Mouse (Mus musculus): ENCODE data around the gene Plekhm2. TPM values are rescaled to one million over a fixed set of nuclear protein-coding genes. Genes with fewer than 3 reads are reported as not detected.

Gene Plekhm2
- 7.2 and 12.8 TPM in 2 replicates for total RNA-seq (2015)
- 9.8 and 11.0 TPM in 2 replicates for total RNA-seq (2017)

- ATAC-seq (replicated peaks; ENCODE audit: poor library complexity) = no peak
Observed at GRCm38 (mm10) chr4:141664799-141665198, at the start of gene Plekhm2. Plekhm2 (minus strand) TSS chr4:141664899.

DNA sequence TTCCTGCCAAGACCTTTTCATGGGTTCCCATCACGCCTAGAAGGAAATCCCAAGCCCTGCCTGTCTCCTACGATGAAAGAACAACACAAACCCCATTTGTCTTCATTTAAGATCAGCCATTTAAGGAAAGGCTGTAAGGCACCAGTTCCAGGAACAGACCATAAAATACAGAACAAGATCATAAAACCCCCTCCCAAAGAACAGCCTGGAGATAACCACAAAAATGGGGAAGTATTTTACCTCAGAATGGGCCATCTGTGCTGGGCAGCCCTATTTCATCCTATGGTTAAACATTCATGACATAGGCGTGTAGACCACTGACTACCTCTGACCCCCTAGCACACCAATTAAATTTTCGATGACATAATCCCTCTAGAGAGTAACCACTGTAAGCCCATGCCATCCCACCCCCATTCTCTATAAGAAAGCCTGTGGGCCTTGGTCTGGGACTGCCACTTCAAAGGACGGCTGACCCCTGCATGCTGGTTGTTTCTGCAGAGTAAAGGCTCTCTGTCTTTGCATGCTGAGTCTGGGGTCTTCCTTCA is 49.0 kb upstream of the Plekhm2 start:
- peak; percentile 78 for ATAC-seq (replicated peaks; ENCODE audit: poor library complexity)

GRCm38 (mm10) chr4:141711250-141711649 is 46.6 kb upstream of the Plekhm2 start:
- ATAC-seq (replicated peaks; ENCODE audit: poor library complexity) = no peak

DNA sequence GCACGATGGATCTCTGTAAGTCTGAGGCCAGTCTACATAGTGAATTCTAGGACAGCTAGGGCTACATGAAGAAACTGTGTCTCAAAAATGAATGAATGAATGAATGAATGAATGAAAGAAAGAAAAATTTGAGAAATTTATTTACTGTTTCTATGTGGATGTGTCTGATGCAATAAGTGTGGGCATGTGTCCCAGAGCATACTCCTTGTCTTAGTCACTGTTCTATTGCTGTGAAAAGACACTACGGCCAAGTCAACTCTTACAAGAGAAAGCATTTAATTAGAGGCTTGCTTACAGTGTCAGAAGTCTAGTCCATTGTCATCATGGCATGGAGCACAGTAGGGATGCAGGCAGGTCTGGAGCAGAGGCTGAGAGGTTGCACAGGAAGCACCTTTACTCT is 44.3 kb upstream of the Plekhm2 start:
- ATAC-seq (replicated peaks; ENCODE audit: poor library complexity) = no peak

DNA sequence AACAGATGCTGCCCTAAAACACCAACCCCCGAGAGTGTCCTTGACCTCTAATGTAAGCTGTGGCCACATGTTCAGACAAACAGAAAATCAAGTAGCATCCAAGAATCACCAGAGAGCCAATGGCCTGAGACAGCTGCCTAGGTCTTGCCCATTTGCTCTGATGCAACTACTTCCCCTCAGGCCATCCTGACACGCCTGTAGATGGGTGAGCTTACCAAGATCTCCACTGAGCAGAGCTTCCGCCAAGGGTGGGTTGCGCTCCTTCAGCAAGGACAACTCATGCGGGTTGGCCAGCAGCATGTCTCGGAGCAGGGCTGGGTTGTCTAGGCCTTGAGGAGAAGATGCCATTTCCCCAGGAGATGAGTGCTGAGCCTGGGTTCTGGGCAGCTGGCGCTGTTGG is 43.3 kb upstream of the Plekhm2 start:
- ATAC-seq (replicated peaks; ENCODE audit: poor library complexity) = 0 out of 2 replicates have a peak, but pooled peaks have one; percentile 17

GRCm38 (mm10) chr4:141705331-141705730 is 40.6 kb upstream of the Plekhm2 start:
- no peak for ATAC-seq (replicated peaks; ENCODE audit: poor library complexity)

DNA sequence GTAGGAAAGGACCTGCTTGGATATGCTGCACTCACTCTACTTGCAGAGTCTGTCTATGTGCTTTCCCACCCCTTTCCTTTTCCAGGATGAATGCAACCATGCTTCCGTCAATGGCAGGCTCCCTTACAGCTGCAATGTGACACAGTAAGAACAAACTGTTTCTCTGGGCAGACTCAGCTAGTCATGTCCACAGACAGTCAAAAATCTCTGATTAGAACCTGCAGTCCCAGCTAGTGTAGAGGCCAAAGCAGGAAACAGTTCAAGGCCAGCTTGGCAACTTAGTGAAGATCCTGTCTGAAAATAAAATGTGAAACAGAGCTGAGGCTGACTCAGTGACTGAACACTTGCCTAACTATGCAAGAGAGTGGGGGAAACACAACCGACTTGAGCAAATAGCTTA is 39.9 kb upstream of the Plekhm2 start:
- no peak for ATAC-seq (replicated peaks; ENCODE audit: poor library complexity)

- ATAC-seq (replicated peaks; ENCODE audit: poor library complexity) = no peak
Observed at GRCm38 (mm10) chr4:141694719-141695118, 30.0 kb upstream of the Plekhm2 start.

- peak; percentile 86 for ATAC-seq (replicated peaks; ENCODE audit: poor library complexity)
Observed at GRCm38 (mm10) chr4:141688505-141688904, 23.8 kb upstream of the Plekhm2 start.

- no peak for ATAC-seq (replicated peaks; ENCODE audit: poor library complexity)
Observed at GRCm38 (mm10) chr4:141686525-141686924, 21.8 kb upstream of the Plekhm2 start.

GRCm38 (mm10) chr4:141686093-141686492 is 21.4 kb upstream of the Plekhm2 start:
- ATAC-seq (replicated peaks; ENCODE audit: poor library complexity) = no peak

DNA sequence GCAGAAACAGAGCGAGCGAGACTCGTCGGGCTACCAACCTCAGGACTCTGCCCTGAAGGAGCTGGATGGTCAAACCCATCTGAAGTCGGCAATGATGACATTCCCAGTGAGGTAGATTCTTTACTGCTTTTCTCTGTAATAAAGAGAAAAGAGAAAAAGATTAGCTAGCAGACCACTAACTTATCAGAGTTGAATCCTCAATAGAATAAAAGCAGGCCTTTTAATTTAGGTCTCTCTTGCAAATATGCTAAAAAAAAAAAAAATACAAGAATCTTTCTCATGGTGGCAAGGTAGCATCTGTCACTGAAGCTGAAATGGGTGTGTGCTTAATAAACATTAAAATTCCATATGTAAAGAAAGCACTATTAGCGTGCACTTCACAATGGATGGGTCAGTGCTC is 20.8 kb upstream of the Plekhm2 start, which contains the start of gene Rsc1a1:
Gene Rsc1a1, minus strand, starts transcription at position 101 of the 400 bp plus-strand sequence.
- no peak for ATAC-seq (replicated peaks; ENCODE audit: poor library complexity)

GRCm38 (mm10) chr4:141682706-141683230 is 18.1 kb upstream of the Plekhm2 start:
- no peak for ATAC-seq (replicated peaks; ENCODE audit: poor library complexity)

DNA sequence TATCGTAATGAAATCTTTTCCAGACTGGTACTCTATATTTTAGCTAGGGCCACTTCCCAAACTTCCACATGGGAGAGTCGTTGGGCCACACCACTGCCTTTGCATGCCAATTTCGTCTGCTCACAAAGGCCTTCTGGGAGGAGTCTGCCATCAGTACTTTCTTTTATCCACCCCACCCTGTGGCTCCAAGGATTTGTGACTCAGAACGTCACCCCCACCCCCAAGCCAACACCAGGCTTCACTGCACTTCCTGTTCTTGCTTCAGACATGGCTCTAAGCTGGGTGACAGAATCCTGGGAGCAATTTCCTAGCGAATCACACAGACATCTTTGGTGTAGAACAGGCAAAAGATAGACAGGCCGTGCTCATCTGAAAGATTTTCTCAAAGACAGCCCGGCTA is 17.1 kb upstream of the Plekhm2 start:
- no peak for ATAC-seq (replicated peaks; ENCODE audit: poor library complexity)

DNA sequence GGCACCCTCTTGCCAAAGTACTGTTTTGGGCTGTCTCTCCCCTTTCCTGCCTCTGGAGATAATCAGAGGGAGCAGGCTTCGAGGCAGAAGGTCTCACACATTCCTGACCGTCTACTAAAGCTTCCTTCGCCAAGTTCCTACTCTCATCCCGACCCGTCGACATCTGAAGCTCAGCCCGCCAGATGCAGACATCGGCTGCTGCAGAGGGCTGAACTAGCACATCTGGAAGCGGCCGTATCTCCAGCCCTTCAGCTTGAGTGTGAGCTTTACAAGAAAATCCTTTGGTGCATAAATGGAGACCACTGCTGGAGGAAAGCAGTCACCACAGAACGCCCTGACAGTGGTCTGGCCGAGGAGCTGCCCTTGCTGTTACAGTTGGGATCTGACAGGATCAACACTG is 16.2 kb upstream of the Plekhm2 start:
- no peak for ATAC-seq (replicated peaks; ENCODE audit: poor library complexity)

DNA sequence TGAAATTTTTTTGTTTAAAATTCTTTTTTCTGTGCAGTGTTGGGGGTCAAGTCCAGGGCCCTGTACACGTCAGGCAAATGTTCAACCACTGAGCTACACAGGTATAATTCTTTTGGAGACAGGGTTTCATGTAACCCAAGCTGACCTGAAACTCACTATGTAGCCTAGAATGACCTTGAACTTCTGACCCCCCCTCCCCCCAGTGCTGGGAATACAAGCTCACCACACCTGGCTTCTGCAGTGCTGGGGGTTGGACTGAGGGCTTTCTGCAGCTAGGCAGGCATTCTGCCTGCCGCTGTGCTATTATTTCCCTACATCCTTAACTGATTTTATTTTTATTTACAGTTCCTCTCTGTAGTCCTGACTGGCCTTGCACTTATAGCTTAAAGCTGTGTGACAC is 14.3 kb upstream of the Plekhm2 start:
- no peak for ATAC-seq (replicated peaks; ENCODE audit: poor library complexity)

DNA sequence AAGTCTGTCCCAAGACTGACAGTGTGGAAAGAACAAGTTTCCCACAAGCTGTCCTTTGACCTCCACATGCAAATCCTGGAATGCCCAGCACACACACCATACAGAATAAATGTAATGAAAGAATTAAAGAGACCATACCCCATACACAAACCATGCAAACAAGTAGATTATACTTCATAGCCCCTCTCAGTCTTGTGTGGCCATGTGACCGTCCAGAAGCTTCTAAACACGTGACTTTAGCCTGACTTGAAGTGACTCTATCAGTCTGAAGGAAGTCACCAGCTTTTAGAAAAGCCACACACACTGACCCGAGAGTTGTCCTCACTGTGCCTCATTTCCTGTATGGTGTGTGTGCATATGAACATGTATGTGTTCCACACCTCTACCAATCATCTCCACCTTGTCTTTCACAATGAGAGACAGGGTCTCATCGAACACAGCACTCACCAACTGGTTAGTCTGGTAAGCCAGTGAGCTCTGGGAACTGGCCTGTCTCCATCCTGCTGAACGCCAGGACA is 11.8 kb upstream of the Plekhm2 start:
- ATAC-seq (replicated peaks; ENCODE audit: poor library complexity) = 0 out of 2 replicates have a peak, but pooled peaks have one; percentile 17

DNA sequence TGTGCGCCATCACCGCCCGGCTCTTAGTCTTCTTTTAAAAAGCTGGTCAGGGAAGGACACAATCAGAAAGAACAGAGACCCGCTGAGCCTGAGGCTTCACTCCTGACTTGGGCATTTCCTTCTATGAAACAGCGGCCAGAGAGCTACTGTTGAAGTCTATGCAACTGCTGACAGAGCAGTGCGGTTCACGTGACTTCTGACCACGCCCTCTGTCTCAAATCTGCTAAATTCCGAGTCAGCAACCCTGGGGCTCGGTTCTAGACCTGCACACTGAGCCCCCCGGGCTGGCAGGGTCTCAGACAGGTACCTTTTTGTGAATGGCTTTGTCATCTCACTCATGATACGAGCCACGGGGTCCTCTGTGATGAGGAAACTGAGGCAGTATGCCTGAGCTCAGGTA is 7.6 kb upstream of the Plekhm2 start:
- ATAC-seq (replicated peaks; ENCODE audit: poor library complexity) = no peak

- ATAC-seq (replicated peaks; ENCODE audit: poor library complexity) = no peak
Observed at GRCm38 (mm10) chr4:141671389-141671788, 6.7 kb upstream of the Plekhm2 start.

DNA sequence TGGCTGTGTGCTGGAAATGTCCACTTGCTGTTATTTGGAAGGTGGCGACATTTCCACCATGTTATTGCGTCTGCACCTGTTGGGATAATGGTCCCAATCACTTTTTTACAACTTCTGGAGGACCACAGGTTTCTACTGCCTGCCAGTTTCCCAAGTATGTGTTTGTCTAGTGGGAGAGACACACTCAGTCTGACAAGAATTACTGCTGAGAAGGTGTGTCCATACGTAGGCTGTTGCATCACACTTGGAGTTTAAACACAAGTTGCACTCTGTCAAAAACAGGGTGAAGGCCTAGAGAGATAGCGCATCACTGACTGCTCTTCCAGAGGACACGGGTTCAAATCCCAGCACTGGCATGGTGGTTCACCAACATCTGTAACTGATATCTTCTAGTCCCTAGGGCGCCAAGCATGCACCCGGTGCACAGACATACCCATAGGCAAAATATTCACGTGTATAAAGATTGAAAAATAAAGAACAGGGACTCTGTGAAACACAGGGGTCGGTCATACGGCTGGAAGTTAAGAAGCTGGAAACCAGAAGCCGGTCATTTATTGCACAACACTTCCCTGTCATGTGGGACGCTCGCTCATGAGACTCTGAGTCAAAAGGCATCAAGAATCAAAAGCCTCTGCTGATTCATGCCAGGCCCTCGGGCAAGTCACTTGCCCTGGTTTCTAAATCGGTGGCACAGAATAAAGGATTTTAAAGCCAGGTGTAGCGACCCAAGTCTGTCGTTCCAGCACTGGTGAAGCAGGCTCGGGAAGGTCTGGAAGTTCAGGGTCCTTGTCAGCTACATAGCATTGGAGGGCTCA is 5.4 kb upstream of the Plekhm2 start:
- ATAC-seq (replicated peaks; ENCODE audit: poor library complexity) = peak; percentile 86

GRCm38 (mm10) chr4:141664011-141664745 is 521 bp downstream of the Plekhm2 start:
- ATAC-seq (replicated peaks; ENCODE audit: poor library complexity) = peak; percentile 85

Data from megakaryocyte progenitor cell, adult 5-6 weeks (primary cell).